Mouse (Mus musculus): ENCODE results near the gene Myom3. TPM values are rescaled to one million over a fixed set of nuclear protein-coding genes. Genes with fewer than 3 reads are reported as not detected.

The Myom3 gene
- total and polyA plus RNA-seq, 2 experiments = 0.09 to 0.46 TPM

GRCm38 (mm10) chr4:135832070-135832469, 72.6 kb downstream of the Myom3 start:
- peak; percentile 42 for DNase-seq (ENCODE audit: extremely low read depth, low read depth, low spot score)
- WGBS = 86% methylated on average over 11 of the region's 11 CpGs

GRCm38 (mm10) chr4:135833301-135834123, 74.0 kb downstream of the Myom3 start:
- Histone ChIP-seq H3K36me3 (ENCODE audit: control insufficient read depth, insufficient read depth, low read length) (no peaks in the 10 kb centered on the region), H3K4me1 (ENCODE audit: control insufficient read depth, insufficient read depth, low read length) (no peaks in the 10 kb centered on the region), H3K9ac (ENCODE audit: low read depth, low read length) (no peak overlapping the region), H3K27me3 (ENCODE audit: control insufficient read depth, insufficient read depth, low read length) (no peaks in the 10 kb centered on the region), H3K27ac (replicated peaks; ENCODE audit: insufficient read depth, low read depth, low read length) (no peak overlapping the region), H3K4me3 (ENCODE audit: insufficient read depth, low read depth, low read length) (no peak overlapping the region), H3K79me2 (ENCODE audit: control insufficient read depth, insufficient read depth, low read length) (no peaks in the 10 kb centered on the region)
- TF ChIP-seq CTCF (IDR thresholded peaks at IDR 0.05; ENCODE audit: low read depth, low read length) = no peak
- TF ChIP-seq POLR2A (IDR thresholded peaks at IDR 0.05; ENCODE audit: extremely low read depth, insufficient read depth, low read length) = no peak
- 90% methylated on average over 12 of the region's 12 CpGs for WGBS
- no peak for DNase-seq (ENCODE audit: extremely low read depth, low read depth, low spot score)

More at GRCm38 (mm10) chr4:135832070-135832469, 72.6 kb downstream of the Myom3 start:
- H3K27ac ChIP-seq (replicated peaks; ENCODE audit: insufficient read depth, low read depth, low read length) = no peak overlapping the region
- H3K9ac ChIP-seq (ENCODE audit: low read depth, low read length) = no peak overlapping the region
- H3K4me1 ChIP-seq (ENCODE audit: control insufficient read depth, insufficient read depth, low read length) = no peaks in the 10 kb centered on the region
- H3K36me3 ChIP-seq (ENCODE audit: control insufficient read depth, insufficient read depth, low read length) = no peaks in the 10 kb centered on the region
- no peaks in the 10 kb centered on the region for H3K27me3 ChIP-seq (ENCODE audit: control insufficient read depth, insufficient read depth, low read length)
- H3K4me3 ChIP-seq (ENCODE audit: insufficient read depth, low read depth, low read length) = no peak overlapping the region
- H3K79me2 ChIP-seq (ENCODE audit: control insufficient read depth, insufficient read depth, low read length) = no peaks in the 10 kb centered on the region
- TF ChIP-seq CTCF (IDR thresholded peaks at IDR 0.05; ENCODE audit: low read depth, low read length) = no peak
- no peak for TF ChIP-seq POLR2A (IDR thresholded peaks at IDR 0.05; ENCODE audit: extremely low read depth, insufficient read depth, low read length)

GRCm38 (mm10) chr4:135834124-135834717, 74.7 kb downstream of the Myom3 start:
- TF ChIP-seq POLR2A (IDR thresholded peaks at IDR 0.05; ENCODE audit: extremely low read depth, insufficient read depth, low read length) (no peak), CTCF (IDR thresholded peaks at IDR 0.05; ENCODE audit: low read depth, low read length) (no peak)
- 91% methylated on average over 8 of the region's 8 CpGs for WGBS
- no peaks in the 10 kb centered on the region for H3K4me1 ChIP-seq (ENCODE audit: control insufficient read depth, insufficient read depth, low read length)
- no peaks in the 10 kb centered on the region for H3K27me3 ChIP-seq (ENCODE audit: control insufficient read depth, insufficient read depth, low read length)
- no peak overlapping the region for H3K4me3 ChIP-seq (ENCODE audit: insufficient read depth, low read depth, low read length)
- no peaks in the 10 kb centered on the region for H3K79me2 ChIP-seq (ENCODE audit: control insufficient read depth, insufficient read depth, low read length)
- no peak for DNase-seq (ENCODE audit: extremely low read depth, low read depth, low spot score)
- no peak overlapping the region for H3K9ac ChIP-seq (ENCODE audit: low read depth, low read length)
- no peaks in the 10 kb centered on the region for H3K36me3 ChIP-seq (ENCODE audit: control insufficient read depth, insufficient read depth, low read length)
- H3K27ac ChIP-seq (replicated peaks; ENCODE audit: insufficient read depth, low read depth, low read length) = no peak overlapping the region

- H3K9ac ChIP-seq (ENCODE audit: low read depth, low read length) = no peak overlapping the region
- no peak for DNase-seq (ENCODE audit: extremely low read depth, low read depth, low spot score)
Observed at GRCm38 (mm10) chr4:135838925-135839292, 79.4 kb downstream of the Myom3 start.

GRCm38 (mm10) chr4:135839293-135840011, 79.9 kb downstream of the Myom3 start:
- Histone ChIP-seq H3K36me3 (ENCODE audit: control insufficient read depth, insufficient read depth, low read length) (no peaks in the 10 kb centered on the region), H3K79me2 (ENCODE audit: control insufficient read depth, insufficient read depth, low read length) (no peaks in the 10 kb centered on the region), H3K27me3 (ENCODE audit: control insufficient read depth, insufficient read depth, low read length) (no peaks in the 10 kb centered on the region), H3K4me1 (ENCODE audit: control insufficient read depth, insufficient read depth, low read length) (no peaks in the 10 kb centered on the region), H3K9ac (ENCODE audit: low read depth, low read length) (no peak overlapping the region), H3K4me3 (ENCODE audit: insufficient read depth, low read depth, low read length) (no peak overlapping the region), H3K27ac (replicated peaks; ENCODE audit: insufficient read depth, low read depth, low read length) (no peak overlapping the region)
- no peak for TF ChIP-seq CTCF (IDR thresholded peaks at IDR 0.05; ENCODE audit: low read depth, low read length)
- no peak for TF ChIP-seq POLR2A (IDR thresholded peaks at IDR 0.05; ENCODE audit: extremely low read depth, insufficient read depth, low read length)
- DNase-seq (ENCODE audit: extremely low read depth, low read depth, low spot score) = no peak
- 77% methylated on average over 21 of the region's 21 CpGs for WGBS

More at GRCm38 (mm10) chr4:135838925-135839292, 79.4 kb downstream of the Myom3 start:
- no peaks in the 10 kb centered on the region for H3K79me2 ChIP-seq (ENCODE audit: control insufficient read depth, insufficient read depth, low read length)
- no peaks in the 10 kb centered on the region for H3K27me3 ChIP-seq (ENCODE audit: control insufficient read depth, insufficient read depth, low read length)
- no peaks in the 10 kb centered on the region for H3K36me3 ChIP-seq (ENCODE audit: control insufficient read depth, insufficient read depth, low read length)
- TF ChIP-seq POLR2A (IDR thresholded peaks at IDR 0.05; ENCODE audit: extremely low read depth, insufficient read depth, low read length) (no peak), CTCF (IDR thresholded peaks at IDR 0.05; ENCODE audit: low read depth, low read length) (no peak)
- 75% methylated on average over 3 of the region's 3 CpGs for WGBS
- no peaks in the 10 kb centered on the region for H3K4me1 ChIP-seq (ENCODE audit: control insufficient read depth, insufficient read depth, low read length)
- H3K4me3 ChIP-seq (ENCODE audit: insufficient read depth, low read depth, low read length) = no peak overlapping the region
- no peak overlapping the region for H3K27ac ChIP-seq (replicated peaks; ENCODE audit: insufficient read depth, low read depth, low read length)
